Mouse (Mus musculus) heart, postnatal 14 days (tissue): ENCODE results near the gene Pecam1. TPM values are rescaled to one million over a fixed set of nuclear protein-coding genes. Genes with fewer than 3 reads are reported as not detected.
A peak's percentile ranks its signal among the peaks of the same experiment; 100 is the strongest.
"Not testable (repeated sequence)": the region's sequence is repeated elsewhere in the genome, so short reads cannot be mapped to it uniquely, and the experiment has no call there.

Experiments
- DNase-seq, 2 experiments: peaks; one replicate each; pipeline ENCODE4 v3.0.0; 2021 to 2022
- intact Hi-C: fragments of 180-260 bp; cut with DNase I; formaldehyde crosslinking; loops from one replicate; pipeline ENCODE4 v1.15.1; 2025
- total RNA-seq, 2 experiments: library from RNA; stranded (reverse); gene quantifications; 2 replicates each; pipeline ENCODE4 v1.2.3; 2021

The Pecam1 gene
- total RNA-seq, 2 experiments from 2014 or later = 173 to 180 TPM

GRCm38 (mm10) chr11:106778132-106778531, 27.7 kb upstream of the Pecam1 start:
- intact Hi-C loops = no loop called here
- no peak for DNase-seq

GRCm38 (mm10) chr11:106777395-106777794, 27.0 kb upstream of the Pecam1 start:
- intact Hi-C loops = no loop called here

GRCm38 (mm10) chr11:106776960-106777359, 26.5 kb upstream of the Pecam1 start:
- intact Hi-C loops = no loop called here
- DNase-seq = no peak

More at GRCm38 (mm10) chr11:106777395-106777794, 27.0 kb upstream of the Pecam1 start:
- DNase-seq = no peak

GRCm38 (mm10) chr11:106773061-106773460, 22.6 kb upstream of the Pecam1 start:
- DNase-seq = no peak
- intact Hi-C loops = no loop called here

- DNase-seq = no peak
- intact Hi-C loops = no loop called here
These were observed 20.0 kb upstream of the Pecam1 start for GRCm38 (mm10) chr11:106770195-106770974.

- intact Hi-C loops = no loop called here
- DNase-seq = no peak
These were observed 17.1 kb upstream of the Pecam1 start for GRCm38 (mm10) chr11:106767516-106767915.

- DNase-seq = no peak
- intact Hi-C loops = no loop called here
These were observed 16.3 kb upstream of the Pecam1 start for GRCm38 (mm10) chr11:106766611-106767162.

GRCm38 (mm10) chr11:106762800-106763185, 12.4 kb upstream of the Pecam1 start:
- DNase-seq = no peak
- intact Hi-C loops = no loop called here

- intact Hi-C loops = no loop called here
- peak; percentile 30 to 46 for DNase-seq
These were observed 11.8 kb upstream of the Pecam1 start for GRCm38 (mm10) chr11:106762139-106762799.

GRCm38 (mm10) chr11:106760511-106760910, 10.1 kb upstream of the Pecam1 start:
- intact Hi-C loops = no loop called here
- DNase-seq = no peak

- intact Hi-C loops = no loop called here
- DNase-seq = no peak
These were observed 8.6 kb upstream of the Pecam1 start for GRCm38 (mm10) chr11:106759028-106759427.

GRCm38 (mm10) chr11:106755583-106755982, 5.2 kb upstream of the Pecam1 start:
- DNase-seq = no peak
- intact Hi-C loops = no loop called here

- no peak for DNase-seq
- intact Hi-C loops = loop anchor here (5.0 kb wide), 1 partner anchor 336 kb away; no protein-coding TSS in a partner anchor
These were observed 2.9 kb upstream of the Pecam1 start for GRCm38 (mm10) chr11:106753314-106753713.

- intact Hi-C loops = loop anchor here (5.0 kb wide), 1 partner anchor 335 kb away; no protein-coding TSS in a partner anchor
- DNase-seq = no peak
These were observed 1.7 kb upstream of the Pecam1 start for GRCm38 (mm10) chr11:106752103-106752502.

GRCm38 (mm10) chr11:106751039-106752018, 901 bp upstream of the Pecam1 start, which contains the start of gene Milr1:
Gene Milr1 (plus strand): TSS chr11:106751226.
- intact Hi-C loops = loop anchor here (5.0 kb wide), 1 partner anchor 334 kb away; no protein-coding TSS in a partner anchor
- no peak for DNase-seq

GRCm38 (mm10) chr11:106749557-106750120, 789 bp downstream of the Pecam1 start:
- intact Hi-C loops = loop anchor here (5.0 kb wide), 2 partner anchors 247 to 332 kb away; no protein-coding TSS in a partner anchor
- DNase-seq = not testable (repeated sequence)

GRCm38 (mm10) chr11:106744949-106745348, 5.5 kb downstream of the Pecam1 start:
- no peak for DNase-seq
- intact Hi-C loops = loop anchor here (5.0 kb wide), 1 partner anchor 243 kb away; no protein-coding TSS in a partner anchor

GRCm38 (mm10) chr11:106742388-106742841, 8.0 kb downstream of the Pecam1 start:
- intact Hi-C loops = loop anchor here (1.0 kb wide), 1 partner anchor 94 kb away; no protein-coding TSS in a partner anchor

GRCm38 (mm10) chr11:106741826-106742225, 8.6 kb downstream of the Pecam1 start:
- intact Hi-C loops = loop anchor here (1.0 kb wide), 1 partner anchor 94 kb away; no protein-coding TSS in a partner anchor
- no peak for DNase-seq

More at GRCm38 (mm10) chr11:106742388-106742841, 8.0 kb downstream of the Pecam1 start:
- DNase-seq = no peak
